Mouse (Mus musculus) lung, adult 2 months (tissue): ENCODE results near the gene Efcab2. TPM values are rescaled to one million over a fixed set of nuclear protein-coding genes. Genes with fewer than 3 reads are reported as not detected.
A peak's percentile ranks its signal among the peaks of the same experiment; 100 is the strongest.

ENCODE experiments used
- DNase-seq: peaks from one replicate; pipeline ENCODE4 v3.0.0; 2022
- H3K4me1 ChIP-seq: fragments of 200-500 bp; 2 replicates; pipeline ENCODE4 v1.6.1; 2011; ENCODE audit warnings: low read length; ENCODE audit not compliant: control insufficient read depth, insufficient read depth
- H3K4me3 ChIP-seq: fragments of 200-500 bp; replicated peaks from 2 replicates; pipeline ENCODE3; 2011; ENCODE audit warnings: low read depth, mild to moderate bottlenecking, control low read depth, low read length; ENCODE audit errors: extremely low read depth
- CTCF ChIP-seq: fragments of 200-500 bp; IDR thresholded peaks from 2 replicates; pipeline ENCODE4 v1.5.1; 2011; ENCODE audit warnings: mild to moderate bottlenecking, low read length, control low read depth; ENCODE audit not compliant: insufficient read depth
- POLR2A ChIP-seq: fragments of 200-500 bp; IDR thresholded peaks from 2 replicates; pipeline ENCODE4 v1.6.1; 2011; ENCODE audit warnings: low read depth, mild to moderate bottlenecking, control low read depth, low read length, borderline replicate concordance; ENCODE audit errors: extremely low read depth
- WGBS: fragments of 180-500 bp; shearing (Covaris S2); methylation state at CpG from one replicate; pipeline ENCODE4 v1.1.7; 2018; 5-methylcytosine and 5-hydroxymethylcytosine counted together
- polyA plus RNA-seq: library from polyadenylated mRNA; depleted of rRNA; stranded (reverse); fragments of >200 nt; gene quantifications from 2 replicates; pipeline ENCODE4 v1.2.3, GENCODE M21; 2012; rRNA removed

The Efcab2 gene
- polyA plus RNA-seq, result 0.38 and 0.82 TPM in 2 replicates

DNA sequence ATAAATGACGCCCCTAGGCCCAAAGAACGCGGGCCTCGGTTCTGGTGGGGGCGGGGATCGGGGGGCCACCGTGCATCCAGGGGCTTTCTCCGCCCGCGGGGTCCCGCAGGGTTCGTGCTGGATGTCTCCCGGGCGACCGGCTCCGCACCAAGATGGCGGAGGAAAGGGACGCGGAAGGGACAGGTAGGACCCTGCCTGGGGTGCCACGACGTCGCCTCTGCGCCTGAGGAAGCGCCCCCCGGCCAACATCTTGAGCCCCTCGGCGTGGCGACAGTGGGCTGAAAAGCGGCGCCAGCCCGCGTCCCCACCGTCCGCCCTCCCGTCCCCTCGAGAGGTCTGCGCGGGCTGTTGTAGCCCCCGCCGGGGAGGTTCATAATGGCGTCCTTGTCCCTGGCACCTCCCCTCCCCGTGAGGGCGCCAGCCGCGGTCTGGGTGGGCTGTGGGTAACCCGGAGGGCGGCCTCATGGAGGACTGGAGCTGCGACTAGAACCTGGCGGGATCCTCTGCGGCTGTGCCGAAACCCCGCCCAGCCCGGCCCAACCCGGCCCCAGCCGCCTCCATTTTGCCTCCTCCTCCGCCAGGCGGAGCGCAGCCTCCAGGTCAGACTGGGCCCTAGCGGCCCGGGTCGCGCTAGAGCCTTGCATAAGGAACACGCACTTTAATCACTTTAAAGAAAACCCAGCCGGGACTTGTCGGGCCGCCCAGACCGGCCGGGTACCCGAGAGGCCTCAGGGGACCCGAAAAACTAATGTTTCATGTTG, at the start of gene Efcab2:
Efcab2 (plus strand) TSS at position 135 of the 761 bp plus-strand sequence.
- under 1% methylated on average over 69 of the region's 70 CpGs for WGBS
- H3K4me1 ChIP-seq, result peaks cover 4% of the 10 kb centered on the region
- DNase-seq, result peak; percentile 94
- TF ChIP-seq POLR2A, result peak; percentile 88
- peak; percentile 24; the same call in 1 of the 2 replicates for TF ChIP-seq CTCF
- H3K4me3 ChIP-seq, result peak within 1 kb of the TSS; percentile 82

- H3K4me3 ChIP-seq, result no peak overlapping the region
- 65% methylated on average over 12 of the region's 12 CpGs for WGBS
- DNase-seq, result no peak
- no peak for TF ChIP-seq POLR2A
- no peak for TF ChIP-seq CTCF
- no peaks in the 10 kb centered on the region for H3K4me1 ChIP-seq
Observed at GRCm38 (mm10) chr1:178357776-178358710, 47.8 kb upstream of the Efcab2 start.

GRCm38 (mm10) chr1:178360264-178360663, 45.6 kb upstream of the Efcab2 start:
- DNase-seq, result no peak
- WGBS, result 78% methylated on average over 11 of the region's 11 CpGs
- no peak for TF ChIP-seq CTCF
- TF ChIP-seq POLR2A, result no peak
- no peak overlapping the region for H3K4me3 ChIP-seq
- H3K4me1 ChIP-seq, result no peaks in the 10 kb centered on the region

DNA sequence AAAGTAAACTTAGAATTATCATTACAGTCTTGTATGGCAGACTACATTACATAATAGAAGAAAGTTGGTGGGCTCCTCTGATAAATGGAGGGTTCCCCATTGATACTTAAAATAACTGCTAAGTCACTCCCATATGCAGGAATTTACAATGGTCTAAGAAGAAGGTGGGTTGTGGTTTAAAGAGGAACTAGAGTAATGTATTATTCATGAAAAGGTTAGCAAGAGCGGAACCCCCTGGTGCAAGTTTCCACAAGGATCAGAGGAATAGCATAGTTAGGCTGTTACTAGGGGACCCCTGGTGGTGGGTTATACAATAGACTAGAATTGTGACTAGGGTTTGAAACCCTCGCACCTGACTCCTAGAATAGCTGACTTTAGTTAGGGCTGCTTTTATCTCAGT, 45.2 kb upstream of the Efcab2 start:
- WGBS, result 79% methylated on average over 2 of the region's 2 CpGs
- DNase-seq, result no peak
- Histone ChIP-seq H3K4me3 (no peak overlapping the region), H3K4me1 (no peaks in the 10 kb centered on the region)
- TF ChIP-seq POLR2A (no peak), CTCF (no peak)

DNA sequence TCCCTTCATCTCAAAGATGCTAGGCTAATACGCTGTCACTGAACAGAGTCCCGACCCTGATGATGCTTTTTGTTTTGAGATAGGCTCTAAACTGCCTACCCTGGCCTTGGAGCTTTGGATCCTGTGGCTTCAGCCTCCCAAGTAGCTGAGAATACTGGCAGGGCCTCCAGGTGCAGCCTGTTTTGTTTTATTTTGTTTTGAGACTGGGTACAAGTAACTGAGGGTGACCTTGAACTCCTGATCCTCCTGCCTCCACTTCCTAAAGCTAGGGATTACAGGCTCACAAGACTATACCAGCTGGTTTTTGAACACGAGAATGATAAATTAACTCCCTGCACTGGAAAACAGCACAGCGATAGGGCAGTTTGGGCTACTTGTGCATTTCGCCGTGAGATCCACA, 40.7 kb upstream of the Efcab2 start:
- WGBS, result 83% methylated on average over 6 of the region's 6 CpGs
- DNase-seq, result no peak
- TF ChIP-seq POLR2A (no peak), CTCF (no peak)
- H3K4me1 ChIP-seq, result no peaks in the 10 kb centered on the region; the same call in 1 of the 2 replicates
- H3K4me3 ChIP-seq, result no peak overlapping the region

- no peak for TF ChIP-seq POLR2A
- TF ChIP-seq CTCF, result no peak
- DNase-seq, result no peak
- 71% methylated on average over 6 of the region's 6 CpGs for WGBS
- no peaks in the 10 kb centered on the region; the same call in 1 of the 2 replicates for H3K4me1 ChIP-seq
- no peak overlapping the region for H3K4me3 ChIP-seq
Observed at GRCm38 (mm10) chr1:178368121-178368520, 37.8 kb upstream of the Efcab2 start.

DNA sequence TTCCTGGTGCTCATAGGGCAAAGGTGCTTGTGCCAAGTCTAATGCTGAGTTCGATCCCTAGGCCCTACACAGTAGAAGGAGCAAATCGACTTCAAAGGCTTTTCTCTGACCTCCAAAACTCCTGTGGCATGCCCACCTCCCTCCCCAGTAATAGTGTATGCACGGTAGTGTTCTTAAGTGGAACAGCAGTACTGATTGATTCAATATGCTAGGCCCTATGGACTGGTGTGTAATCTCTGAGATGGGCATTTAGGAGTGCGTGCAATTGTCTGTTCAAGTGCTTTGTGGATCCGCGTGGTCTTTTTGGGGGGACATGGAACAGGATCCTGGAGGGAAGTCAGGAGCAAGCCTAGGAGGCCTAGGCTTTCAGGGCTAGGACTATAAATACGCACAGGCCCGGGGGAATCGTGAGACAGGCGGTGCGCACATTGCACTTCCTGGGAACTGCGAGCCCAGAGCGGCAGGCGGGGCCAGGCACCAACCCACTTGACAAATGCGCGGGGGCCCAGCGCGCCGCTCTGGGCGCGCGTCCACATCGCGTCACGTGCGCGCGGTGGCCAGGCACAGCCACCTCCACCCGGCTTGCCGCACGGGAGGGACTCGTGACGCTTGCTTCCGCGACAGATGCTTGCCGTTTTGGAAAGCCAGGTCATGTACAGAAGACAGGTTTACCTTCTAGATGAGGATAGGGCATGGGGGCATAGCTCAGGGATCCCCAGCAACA, 37.2 kb upstream of the Efcab2 start:
- WGBS, result 4% methylated on average over 36 of the region's 36 CpGs
- TF ChIP-seq CTCF, result no peak
- TF ChIP-seq POLR2A, result peak; percentile 87; the same call in 1 of the 2 replicates
- peak overlapping the region; percentile 71 for H3K4me3 ChIP-seq
- no peaks in the 10 kb centered on the region; the same call in 1 of the 2 replicates for H3K4me1 ChIP-seq
- peak; percentile 90 for DNase-seq

DNA sequence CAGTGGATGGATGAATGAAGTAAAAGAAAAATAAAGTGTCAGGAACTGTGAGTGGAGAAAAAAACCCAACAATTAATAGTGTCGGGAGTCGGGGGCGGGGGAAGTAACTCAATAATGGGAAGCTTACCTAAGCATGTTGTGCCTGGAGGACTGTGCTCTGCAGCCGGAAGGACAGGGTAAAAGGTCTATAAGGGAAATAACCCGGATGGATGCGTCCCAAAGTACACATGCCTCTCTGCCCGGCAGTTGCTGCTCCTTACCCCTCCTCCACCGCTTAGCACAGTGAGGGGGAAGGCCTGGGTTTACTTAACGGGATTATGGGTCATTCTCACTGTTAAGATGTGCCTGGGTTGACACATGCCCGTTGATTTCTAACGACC, 36.6 kb upstream of the Efcab2 start:
- DNase-seq, result no peak
- Histone ChIP-seq H3K4me3 (peak overlapping the region; percentile 71), H3K4me1 (no peaks in the 10 kb centered on the region; the same call in 1 of the 2 replicates)
- TF ChIP-seq CTCF (no peak), POLR2A (no peak)
- WGBS, result 0% methylated on average over 11 of the region's 11 CpGs

DNA sequence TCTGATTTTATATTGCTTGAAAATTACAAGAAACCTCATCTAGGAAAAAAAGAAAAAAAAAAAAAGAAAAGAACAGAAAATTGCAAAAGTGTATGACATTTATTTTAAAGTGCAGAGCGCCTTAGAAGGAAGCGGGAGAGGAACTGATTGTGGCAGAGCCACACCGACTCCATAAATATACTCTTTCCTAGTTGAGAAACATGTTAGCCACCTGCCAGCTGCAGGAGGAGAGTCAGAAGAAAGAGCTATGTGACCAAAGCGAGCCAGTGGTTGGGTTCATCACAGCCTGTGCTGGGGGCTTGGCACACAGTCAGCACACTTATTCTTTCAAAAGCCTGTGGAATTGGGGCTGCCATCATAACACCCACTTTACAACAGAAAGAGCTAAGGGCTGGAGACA, 33.2 kb upstream of the Efcab2 start:
- TF ChIP-seq POLR2A, result no peak
- no peak for TF ChIP-seq CTCF
- Histone ChIP-seq H3K4me3 (no peak overlapping the region), H3K4me1 (no peaks in the 10 kb centered on the region; the same call in 1 of the 2 replicates)
- no peak for DNase-seq
- WGBS, result 80% methylated on average over 4 of the region's 4 CpGs

- TF ChIP-seq POLR2A (no peak), CTCF (no peak)
- Histone ChIP-seq H3K4me3 (no peak overlapping the region), H3K4me1 (no peaks in the 10 kb centered on the region)
- no peak for DNase-seq
Observed at GRCm38 (mm10) chr1:178375381-178375780, 30.5 kb upstream of the Efcab2 start.
